Mouse (Mus musculus) embryonic fibroblast, embryonic 13.5 days (primary cell): ENCODE data around the gene Cux1.

Experiments used
- CTCF ChIP-seq: IDR thresholded peaks from 2 replicates; pipeline ENCODE4 v1.5.1; 2011; ENCODE audit warnings: mild to moderate bottlenecking, control low read depth, low read length, moderate library complexity, borderline replicate concordance; ENCODE audit not compliant: insufficient read depth
- POLR2A ChIP-seq: IDR thresholded peaks from 2 replicates; pipeline ENCODE4 v1.6.1; 2011; ENCODE audit warnings: low read depth, mild to moderate bottlenecking, control low read depth, low read length, moderate library complexity

- no peak for TF ChIP-seq CTCF
- TF ChIP-seq POLR2A, result no peak
Measured at GRCm38 (mm10) chr5:136385161-136385560, 182.1 kb downstream of the Cux1 start.
